Mouse (Mus musculus): ENCODE measurements around the gene Arhgdib.

Arhgdib gene

DNA sequence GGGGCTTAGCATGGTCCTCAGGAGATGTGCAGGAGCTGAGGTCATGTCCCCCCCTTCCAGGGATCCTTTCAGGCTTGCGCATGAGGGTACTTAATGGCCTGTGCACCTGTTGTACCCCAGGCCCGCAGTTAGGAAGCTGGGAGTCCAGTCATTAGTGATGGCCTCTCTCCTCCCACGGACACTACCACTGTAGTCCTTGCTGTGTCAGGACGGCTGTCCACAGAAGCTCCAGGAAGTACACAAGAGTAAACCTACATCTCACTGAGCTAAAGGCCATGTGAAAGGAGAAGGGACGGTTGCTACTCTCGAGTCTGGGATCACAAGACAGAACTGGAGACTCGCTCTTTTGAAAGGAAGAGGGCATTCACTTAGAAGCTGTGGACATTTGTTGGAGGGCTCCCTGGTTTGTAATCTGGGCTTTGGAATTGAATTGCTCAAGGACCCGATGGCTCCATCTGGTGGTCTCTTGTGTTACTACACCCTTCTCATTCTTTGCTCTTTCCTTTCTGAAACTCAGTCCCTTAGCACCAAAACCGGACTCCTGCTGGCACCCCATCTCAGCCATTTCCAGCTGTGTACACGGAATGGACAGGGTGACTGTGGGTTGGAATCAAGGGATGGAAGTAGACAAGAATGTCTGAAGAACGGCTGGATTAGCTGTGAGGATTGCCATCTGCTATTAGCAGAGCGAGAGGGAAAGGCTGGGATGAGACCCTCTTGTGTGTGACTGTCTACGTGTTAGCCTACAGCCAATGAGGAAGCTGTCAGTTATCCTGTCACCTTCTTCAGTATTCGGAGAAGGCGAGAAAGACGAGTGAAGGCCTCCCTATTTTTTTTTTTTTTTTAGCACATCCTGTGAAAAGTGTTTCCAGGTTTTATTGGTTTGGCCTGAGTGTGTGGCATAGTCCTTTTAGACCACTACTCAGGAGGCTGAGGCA lies 21.1 kb downstream of the Arhgdib start:
- peak; percentile 58 to 87 for DNase-seq (ENCODE audit: low spot score in 2 of 2)

DNA sequence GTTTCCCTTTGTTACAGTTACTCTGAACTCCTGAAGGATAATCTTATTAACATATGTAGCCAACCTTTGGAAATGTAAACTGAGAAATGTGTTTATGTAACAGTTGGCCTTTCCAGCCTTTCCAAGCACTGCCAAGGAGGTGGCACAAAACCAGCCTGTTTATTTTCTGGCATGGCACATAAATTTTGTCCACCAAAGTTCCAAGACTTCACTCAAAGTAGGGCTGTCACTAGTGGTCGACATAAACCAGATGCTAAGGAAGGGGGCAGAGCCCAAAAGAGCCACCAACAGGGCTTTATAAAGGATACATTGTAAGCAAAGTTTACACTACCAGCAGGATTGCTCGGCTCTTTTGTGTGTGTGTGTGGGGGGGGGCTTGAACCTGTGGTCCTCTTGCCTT lies 23.8 kb downstream of the Arhgdib start:
- no peak for DNase-seq (ENCODE audit: low spot score in 2 of 2)

DNA sequence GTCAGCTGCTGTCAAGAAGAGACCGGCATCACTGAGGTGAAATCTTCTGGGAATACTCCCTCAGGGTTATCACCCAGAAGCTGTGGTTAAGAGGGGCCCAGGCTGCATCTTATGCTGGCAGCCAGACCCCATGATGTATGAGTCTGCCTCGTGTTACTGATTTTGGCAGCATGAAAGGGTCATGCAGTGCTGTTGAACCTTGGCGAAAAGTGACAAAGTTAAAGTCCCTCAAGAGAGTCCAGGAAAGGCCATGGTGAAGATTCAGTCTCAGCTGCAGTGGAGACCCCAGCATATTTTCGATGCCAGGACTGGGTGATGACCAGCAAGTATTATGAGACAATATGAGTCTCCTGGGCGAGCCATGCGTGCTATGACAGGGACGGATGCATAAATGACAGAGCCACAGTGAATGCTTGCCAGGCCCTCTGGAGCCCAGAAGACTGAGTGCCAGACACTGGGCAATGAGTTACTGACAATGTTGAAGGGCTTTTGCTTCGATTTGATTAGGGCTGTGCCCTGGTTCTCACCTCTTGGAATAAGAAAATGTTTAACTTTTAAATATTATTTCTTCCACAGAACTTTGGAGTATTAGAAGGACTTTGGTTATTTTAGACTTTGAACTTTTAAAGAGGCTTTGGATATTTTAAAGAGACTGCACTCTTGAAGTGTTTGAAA lies 25.8 kb downstream of the Arhgdib start:
- peak in 1 of 2 experiments; percentile 39 for DNase-seq (ENCODE audit: low spot score in 2 of 2)

DNA sequence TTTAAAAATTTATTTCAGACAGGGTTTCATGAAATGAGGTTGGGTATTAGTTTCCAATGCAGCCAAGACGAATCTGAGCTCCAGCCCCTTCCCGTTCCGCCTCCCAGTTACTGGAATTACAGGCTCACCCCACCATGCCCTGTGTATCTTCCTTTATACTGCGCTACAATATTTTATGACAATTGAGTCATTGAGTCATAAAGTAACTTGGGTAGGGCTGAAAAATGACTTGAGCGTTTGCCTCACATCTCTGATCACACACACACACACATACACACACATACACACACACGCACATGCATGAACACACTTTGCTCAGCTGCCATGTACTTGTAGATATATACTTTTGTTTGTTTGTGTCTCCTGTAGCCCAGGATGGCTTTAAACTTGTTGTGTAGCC lies 27.5 kb downstream of the Arhgdib start:
- no peak for DNase-seq (ENCODE audit: low spot score in 2 of 2)

DNA sequence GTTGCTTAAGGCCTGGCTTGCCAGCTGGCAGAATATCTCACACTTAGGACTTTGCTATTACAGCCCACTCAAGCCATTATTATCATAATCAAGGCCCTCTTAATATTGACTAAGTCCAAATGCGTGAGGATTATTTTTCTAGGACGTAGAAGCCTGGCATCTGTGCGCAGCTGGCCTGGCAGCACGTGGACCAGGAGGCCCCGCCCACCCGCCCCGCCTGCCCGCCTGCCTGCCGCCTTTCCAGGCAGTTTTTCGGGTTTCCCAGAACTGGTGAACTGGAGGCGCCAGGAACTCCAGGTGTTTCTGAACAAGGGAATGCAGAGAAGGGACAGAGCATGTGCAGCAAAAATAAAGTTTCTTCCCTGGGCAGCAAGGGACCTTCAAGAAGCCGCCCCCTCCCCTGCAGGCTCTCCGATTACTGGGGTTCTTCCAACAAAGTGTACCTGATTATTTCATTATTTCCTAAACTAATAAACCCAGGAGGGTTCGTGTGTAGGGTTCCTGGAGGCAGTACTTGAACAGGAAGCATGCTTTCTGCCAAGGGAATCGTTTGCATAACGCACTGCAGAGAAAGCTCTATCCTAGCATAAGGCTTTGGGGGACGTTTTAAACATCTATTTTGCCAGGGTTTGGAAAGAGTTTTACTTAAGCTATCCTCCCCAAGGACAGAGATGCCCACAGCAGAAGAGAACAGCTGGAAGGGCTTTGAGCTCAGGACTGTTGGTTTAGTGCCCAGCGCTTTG lies 28.1 kb downstream of the Arhgdib start:
- DNase-seq (ENCODE audit: low spot score in 2 of 2), result peak; percentile 54 to 67

DNA sequence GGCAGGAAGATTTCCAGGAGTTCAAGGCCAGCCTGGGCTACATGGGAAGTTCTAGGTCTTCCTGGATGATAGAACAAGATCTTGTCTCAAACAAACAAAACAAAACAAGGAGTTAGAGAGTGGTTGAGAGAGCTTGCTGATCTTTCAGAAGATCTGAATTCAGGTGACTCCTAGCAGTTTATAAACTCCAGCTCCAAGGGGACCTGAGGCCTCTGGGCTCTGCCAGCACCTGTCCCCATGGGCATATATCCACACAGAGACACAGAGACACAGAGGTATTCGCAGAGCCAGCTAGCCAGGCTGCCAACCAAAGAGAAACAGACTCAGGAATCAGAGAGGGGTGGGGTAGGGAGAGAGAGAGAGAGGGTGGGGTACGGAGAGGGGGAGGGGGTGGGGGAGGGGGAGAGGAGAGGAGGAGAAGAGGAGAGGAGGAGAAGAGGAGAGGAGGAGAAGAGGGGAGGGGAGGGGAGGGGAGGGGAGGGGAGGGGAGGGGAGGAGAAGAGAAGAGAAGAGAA lies 28.9 kb downstream of the Arhgdib start:
- DNase-seq (ENCODE audit: low spot score in 2 of 2), result no peak

DNA sequence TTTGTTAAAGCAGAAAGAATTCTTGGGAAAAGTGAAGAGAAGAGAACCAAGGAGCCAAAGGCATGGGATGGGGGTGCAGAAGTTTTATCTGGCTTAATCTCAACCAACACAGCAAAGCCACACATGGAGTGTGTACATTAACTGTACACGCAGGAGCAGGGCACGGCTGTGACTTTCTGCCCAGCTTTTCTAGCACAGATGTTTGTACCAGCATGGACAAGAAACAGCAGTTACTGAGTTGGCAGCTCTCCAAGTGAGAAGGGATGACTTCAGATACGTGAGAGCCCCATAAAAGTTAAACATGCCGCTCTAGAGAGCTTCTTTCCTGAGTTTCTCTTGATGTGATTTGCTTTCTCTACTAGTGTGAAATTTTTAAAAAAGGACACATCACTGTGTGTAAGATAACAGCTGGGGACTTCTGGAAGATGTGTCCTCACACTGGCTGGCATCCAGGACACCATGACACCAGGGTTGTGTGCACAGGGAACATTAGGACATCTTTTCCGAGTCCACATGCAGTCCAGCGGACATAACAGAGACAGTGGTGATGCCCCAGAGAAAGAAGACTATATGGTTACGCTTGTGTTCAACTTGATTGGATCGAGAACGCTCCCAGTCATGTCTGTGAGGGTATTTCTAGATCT lies 31.3 kb downstream of the Arhgdib start:
- DNase-seq (ENCODE audit: low spot score in 2 of 2), result no peak

DNA sequence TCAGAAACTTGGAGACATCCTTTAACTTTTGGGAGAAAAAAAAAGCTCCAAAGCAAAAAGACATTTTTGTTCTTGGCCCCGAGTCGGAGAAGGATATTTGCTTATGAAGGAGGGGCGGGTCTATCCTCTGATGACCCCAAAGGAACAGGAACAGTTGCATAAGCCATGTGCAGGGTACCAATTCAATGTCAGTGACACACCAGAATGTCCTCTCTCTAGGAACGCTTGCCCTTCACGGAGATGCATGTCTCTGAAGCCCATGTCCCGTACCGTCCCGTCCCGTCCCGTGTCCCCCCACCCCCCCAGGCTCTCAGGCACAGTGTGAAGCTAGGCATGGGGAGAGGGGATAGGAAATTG lies 34.8 kb downstream of the Arhgdib start:
- DNase-seq (ENCODE audit: low spot score in 2 of 2), result peak; percentile 71 to 72

DNA sequence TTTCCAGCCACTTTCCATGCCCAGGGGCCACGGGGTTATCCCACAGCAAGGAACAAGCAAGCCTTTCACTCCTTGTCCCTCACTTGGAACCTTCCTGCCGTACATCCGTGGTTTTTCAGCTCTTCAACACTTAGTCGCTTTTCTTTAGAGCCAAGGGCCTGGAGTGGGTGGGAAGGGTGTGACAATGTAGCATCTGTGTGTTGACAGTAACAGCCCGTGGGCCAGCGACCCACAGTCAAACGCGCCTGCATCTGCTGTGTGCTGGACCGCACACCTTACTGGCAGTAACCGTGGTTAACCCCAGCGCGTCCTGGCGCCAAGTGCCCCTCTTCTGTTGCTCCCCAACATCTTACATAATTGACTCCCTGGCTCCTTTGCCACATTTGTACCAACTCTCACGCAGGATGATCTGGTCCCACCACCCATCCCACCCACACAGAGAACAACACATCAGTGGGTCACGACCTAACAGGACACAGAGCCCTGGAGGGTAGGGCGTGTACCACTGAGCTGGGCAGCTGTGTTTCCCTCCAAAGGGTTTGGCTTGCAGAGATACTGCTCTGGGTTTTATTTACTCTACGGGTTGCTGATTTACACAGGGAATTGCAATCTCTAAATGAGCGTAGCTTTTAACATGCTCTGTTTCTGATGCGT lies 35.3 kb downstream of the Arhgdib start:
- peak in 1 of 2 experiments; percentile 54 for DNase-seq (ENCODE audit: low spot score in 2 of 2)

DNA sequence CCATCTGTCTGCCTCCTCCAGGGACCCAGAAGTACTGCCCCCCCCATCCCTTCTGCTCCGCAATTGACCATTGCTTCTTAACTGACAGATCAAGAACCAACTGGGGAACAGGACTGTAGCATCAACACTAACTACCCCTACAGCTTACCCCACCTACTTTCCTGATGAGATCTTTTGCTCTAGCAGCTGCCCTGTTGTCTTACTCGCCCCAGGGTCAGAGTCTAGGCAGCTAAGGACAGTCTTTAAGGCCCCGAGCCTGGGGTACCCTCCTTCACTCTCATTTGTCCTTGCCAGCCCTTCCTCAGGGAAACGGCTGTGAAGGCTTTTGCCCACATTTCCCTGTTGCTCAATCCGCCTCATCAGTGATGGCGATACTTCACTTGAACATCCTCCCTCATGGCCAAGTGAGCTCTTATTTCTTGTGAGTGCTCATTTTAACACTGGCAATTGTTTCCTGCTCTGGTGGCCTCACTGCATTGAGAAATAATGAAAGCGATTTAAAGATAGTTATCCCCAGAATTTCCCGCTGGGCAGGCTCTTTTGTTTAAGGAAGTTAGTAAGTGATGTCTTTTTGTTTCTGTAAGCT lies 37.7 kb downstream of the Arhgdib start:
- DNase-seq (ENCODE audit: low spot score in 2 of 2), result no peak

DNA sequence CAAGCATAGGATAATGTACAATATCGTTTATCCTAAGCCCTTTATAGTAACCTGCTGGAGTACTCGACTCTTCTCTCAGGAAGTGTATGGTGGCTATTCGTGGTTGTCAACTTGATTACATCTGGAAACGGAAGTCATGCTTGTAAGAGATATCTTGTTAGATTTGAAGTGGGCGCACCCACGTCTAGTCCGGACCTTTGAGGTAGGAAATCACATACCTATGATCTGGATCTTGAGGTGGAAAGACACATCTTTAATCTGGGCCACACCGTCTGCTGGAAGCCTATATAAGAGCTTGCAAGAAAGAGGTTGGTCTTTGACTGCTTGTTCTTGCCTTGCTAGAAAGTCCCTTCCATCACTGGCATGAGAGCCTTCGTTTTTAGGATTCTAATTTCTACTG lies 39.2 kb downstream of the Arhgdib start:
- no peak for DNase-seq (ENCODE audit: low spot score in 2 of 2)

DNA sequence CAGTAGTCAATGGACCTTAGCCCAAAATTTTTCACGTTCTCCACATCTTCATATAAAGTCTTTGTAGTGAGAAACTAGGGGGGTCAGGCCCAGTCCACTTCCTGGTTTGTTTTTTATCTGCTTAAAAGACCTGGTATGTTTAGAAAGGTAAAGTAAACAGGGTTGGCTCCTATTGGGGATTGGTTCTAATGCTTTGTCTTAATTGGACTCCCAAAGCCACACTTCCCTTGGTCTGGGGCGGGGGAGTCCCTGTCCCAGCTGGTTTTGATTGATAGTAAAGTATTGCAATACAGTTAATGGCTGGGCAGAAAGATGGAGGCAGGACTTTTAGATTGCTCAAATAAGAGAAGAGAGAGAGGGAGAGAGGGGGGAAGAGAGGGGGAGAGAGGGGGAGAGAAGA lies 40.7 kb downstream of the Arhgdib start:
- DNase-seq (ENCODE audit: low spot score in 2 of 2), result no peak

DNA sequence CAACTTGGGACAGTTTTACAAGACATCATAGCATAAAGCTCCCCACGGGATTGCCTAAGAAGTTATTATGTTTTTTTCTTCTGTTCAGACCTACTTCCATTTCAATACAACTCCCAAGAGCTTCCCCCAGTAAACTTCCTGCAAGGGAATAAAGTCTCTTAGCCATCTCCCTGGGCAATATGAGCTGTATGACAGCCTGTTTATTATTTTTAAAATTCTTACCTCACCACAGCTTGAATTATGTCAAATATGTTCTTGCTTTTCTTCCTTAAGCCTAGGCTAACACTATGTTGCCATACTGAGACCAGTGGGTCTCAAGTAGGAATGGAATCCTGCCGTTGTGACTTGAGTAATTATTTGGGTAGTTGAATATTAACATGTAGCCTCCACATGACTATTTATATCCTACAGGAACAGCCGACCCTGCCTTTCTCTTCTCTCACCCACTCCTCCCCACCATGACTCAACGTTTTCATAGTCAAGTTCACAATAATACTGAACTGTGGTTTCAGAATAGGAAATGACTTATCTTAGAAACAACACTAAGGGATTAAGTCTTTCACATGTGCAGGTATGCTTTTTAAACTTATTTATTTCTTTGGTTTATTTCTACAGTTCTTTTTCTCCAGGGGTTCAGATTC lies 41.2 kb downstream of the Arhgdib start:
- DNase-seq (ENCODE audit: low spot score in 2 of 2), result no peak

DNA sequence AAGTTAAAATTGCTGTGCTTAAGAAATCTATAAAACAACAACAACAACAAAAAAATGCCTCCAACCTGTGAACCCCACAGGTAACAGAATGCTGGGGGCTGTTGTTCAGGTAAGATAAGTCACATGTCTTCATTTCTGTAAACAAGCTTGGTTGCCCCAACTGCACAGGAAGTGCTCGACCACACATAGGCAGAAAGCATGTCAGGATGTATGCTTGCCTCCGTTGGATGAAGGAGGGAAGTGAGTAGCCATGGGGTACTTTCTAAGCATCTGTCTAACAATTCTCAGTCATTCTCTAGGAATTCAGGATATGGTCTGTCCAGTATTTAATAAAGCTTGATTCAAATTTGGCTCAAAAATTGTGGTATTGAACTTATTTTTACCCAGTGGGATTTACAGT lies 42.7 kb downstream of the Arhgdib start:
- DNase-seq (ENCODE audit: low spot score in 2 of 2), result no peak

DNA sequence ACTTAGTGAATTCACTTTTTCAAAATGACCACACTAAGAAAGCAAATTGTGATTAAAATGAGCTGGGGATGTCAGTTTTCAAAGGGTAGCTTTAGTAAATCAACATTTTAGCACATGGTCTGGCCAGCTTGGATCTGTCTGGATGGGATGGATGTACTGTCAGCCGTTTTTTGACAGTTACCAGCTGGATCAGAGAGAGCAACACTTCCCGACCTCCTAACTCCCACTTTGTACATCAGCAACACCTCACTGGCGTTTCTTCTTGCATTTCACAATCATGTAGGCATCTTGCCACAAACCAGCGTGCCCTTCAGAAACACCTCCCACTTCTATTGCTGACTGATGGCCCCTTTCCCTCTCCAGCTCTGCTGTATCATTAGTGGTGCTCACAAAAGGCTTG lies 43.5 kb downstream of the Arhgdib start:
- peak in 1 of 2 experiments; percentile 63 for DNase-seq (ENCODE audit: low spot score in 2 of 2)

DNA sequence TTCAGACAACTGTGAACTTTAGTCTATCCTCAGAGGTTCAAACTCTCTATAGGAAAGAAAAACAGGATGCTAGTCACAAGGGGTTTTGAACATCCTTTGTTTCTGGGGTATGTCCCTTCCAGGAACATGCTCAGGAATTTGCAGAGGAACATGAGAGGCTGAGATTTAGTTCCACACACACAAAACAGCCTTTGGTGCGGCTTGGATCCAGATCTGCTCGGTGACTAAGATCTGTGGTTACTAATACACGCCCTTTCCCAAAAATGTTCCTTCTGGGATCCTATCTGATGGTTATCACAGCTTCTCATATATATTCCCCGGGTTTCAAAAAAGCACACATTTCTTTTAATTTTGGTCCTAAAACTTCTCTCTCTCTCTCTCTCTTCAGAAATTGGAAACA lies 43.9 kb downstream of the Arhgdib start:
- peak in 1 of 2 experiments; percentile 71 for DNase-seq (ENCODE audit: low spot score in 2 of 2)

DNA sequence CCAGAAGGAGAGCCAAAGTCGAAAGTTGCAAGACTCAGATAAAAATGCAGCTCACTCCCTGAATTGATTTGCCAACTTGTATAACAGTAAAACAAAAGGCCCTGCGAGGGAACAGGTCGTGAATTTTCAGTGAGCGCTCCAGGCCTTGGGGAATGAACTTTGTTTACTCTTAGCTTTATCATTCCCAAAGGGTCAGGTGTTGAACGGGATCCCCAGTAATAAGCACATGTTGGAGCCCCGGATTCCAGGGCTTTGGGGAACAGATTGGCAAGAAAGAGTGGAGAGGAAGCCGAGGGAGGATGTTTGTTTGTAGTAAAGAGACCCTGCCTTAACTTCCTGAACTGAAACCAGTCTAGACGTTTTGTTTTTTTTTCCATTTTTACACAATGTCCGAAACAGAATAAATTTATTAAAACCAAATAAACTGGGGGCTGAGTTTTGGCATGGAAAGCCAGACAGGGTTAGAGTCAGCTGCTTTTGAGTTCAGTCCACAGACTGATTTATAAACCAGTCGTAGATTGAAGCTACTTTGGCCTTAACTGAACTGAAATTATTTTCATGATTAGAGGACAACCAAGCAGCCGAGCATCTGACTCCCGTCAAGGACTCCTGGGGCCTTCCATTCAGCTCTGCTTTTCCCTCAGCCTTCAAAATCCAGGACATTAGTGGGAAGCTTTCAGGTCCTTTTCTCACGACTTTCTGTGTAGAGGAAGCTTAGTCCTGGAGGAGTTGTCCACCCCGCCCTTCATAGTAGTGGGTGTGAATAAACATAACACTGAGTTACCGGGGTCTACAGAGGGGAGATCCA lies 47.0 kb downstream of the Arhgdib start:
- DNase-seq (ENCODE audit: low spot score in 2 of 2), result peak; percentile 66 to 75

DNA sequence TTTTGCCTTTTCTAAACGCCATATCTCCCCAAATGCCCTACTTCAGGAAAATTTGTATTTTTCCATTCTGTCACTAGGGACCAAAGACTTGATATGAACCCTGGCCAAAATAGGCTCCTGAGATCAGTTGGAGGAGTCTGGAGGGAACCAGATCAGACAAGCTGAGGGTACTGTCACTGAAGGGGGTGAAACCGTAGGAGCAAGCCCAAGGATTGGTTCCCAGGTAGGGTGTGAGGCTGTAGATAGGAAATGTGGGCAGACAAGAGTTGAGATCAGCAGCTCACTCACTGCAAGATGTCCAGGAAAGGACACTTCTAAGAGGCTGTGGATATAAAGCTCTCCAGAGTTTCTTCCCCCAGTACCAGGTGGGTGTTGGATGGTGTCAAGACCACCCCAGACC lies 49.7 kb downstream of the Arhgdib start:
- no peak for DNase-seq (ENCODE audit: low spot score in 2 of 2)

DNA sequence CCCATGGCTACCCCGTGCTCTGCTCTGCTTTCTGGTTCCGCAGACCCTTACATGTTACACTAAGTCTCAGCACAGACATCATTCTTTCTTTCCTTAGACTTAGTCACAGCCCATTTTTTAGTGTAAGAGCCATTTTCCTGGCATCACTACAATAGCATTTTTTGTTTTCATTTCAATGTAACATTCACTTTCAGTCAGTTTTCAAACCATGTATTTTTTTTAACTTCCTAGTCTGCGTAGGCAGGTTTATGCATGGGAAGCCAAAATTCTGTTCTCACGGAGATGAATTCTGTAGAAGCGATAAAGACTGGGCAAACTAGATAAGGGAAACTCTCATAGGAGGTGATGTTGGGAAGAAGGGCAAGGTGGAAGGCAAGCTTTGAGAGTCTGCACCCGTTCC lies 52.1 kb downstream of the Arhgdib start:
- DNase-seq (ENCODE audit: low spot score in 2 of 2), result no peak

Data from heart, adult 9 months (tissue).